Mouse (Mus musculus) left cerebral cortex, adult 2 months (tissue): ENCODE data around the gene Asf1b. TPM values are rescaled to one million over a fixed set of nuclear protein-coding genes. Genes with fewer than 3 reads are reported as not detected.

Source experiments
- DNase-seq, 2 experiments: peaks; one replicate each; pipeline ENCODE4 v3.0.0; 2021 to 2022; ENCODE audit warnings: low spot score in 2 of 2, mixed read lengths in 1 of 2; ENCODE audit errors: extremely low spot score in 1 of 2
- H3K27ac ChIP-seq: fragments of 200-600 bp; 2 replicates; pipeline ENCODE4 v1.8.1; 2022
- H3K4me3 ChIP-seq: fragments of 200-600 bp; 2 replicates; pipeline ENCODE4 v1.8.1; 2022
- CTCF ChIP-seq: fragments of 200-600 bp; IDR thresholded peaks from 2 replicates; pipeline ENCODE4 v1.8.1; 2022; ENCODE audit warnings: antibody characterized with exemption, mild to moderate bottlenecking, moderate library complexity
- intact Hi-C: fragments of 180-260 bp; cut with DNase I; formaldehyde crosslinking; loops from one replicate; pipeline ENCODE4 v1.15.1; 2025
- microRNA-seq, 2 experiments: library from miRNA; unstranded; fragments of <30 nt; microRNA quantifications; one replicate each; pipeline ENCODE4 v1.2.0; 2021
- total RNA-seq, 2 experiments: library from RNA; stranded (reverse); gene quantifications; 2 replicates each; pipeline ENCODE4 v1.2.3; 2021

Asf1b gene
- total RNA-seq, 2 experiments from 2014 or later = 0.35 to 0.66 TPM

- peak; percentile 83 for TF ChIP-seq CTCF
- peak; percentile 70 to 76 for DNase-seq
- Histone ChIP-seq H3K4me3 (peak overlapping the region; percentile 54), H3K27ac (no peak overlapping the region)
- intact Hi-C loops = no loop called here
These were observed 55.6 kb downstream of the Asf1b start for GRCm38 (mm10) chr8:84010625-84011611.

- H3K27ac ChIP-seq = no peak within 1 kb of the TSS
- no peak for TF ChIP-seq CTCF
- intact Hi-C loops = no loop called here
- H3K4me3 ChIP-seq = peak within 1 kb of the TSS; percentile 54
- no peak for DNase-seq
These were observed 56.6 kb downstream of the Asf1b start, which contains the start of gene 2210011C24Rik for GRCm38 (mm10) chr8:84011705-84012498. TSS of gene 2210011C24Rik (minus strand) at chr8:84012171.

GRCm38 (mm10) chr8:84012499-84013165 is 57.3 kb downstream of the Asf1b start:
- Histone ChIP-seq H3K4me3 (no peak overlapping the region), H3K27ac (no peak overlapping the region)
- no peak for TF ChIP-seq CTCF
- DNase-seq = no peak
- intact Hi-C loops = no loop called here

- intact Hi-C loops = no loop called here
- TF ChIP-seq CTCF = no peak; the same call in 1 of the 2 replicates
- DNase-seq = no peak
- Histone ChIP-seq H3K4me3 (no peak overlapping the region), H3K27ac (no peak overlapping the region)
These were observed 60.5 kb downstream of the Asf1b start for GRCm38 (mm10) chr8:84015833-84016232.

- no peak overlapping the region for H3K27ac ChIP-seq
- no peak overlapping the region for H3K4me3 ChIP-seq
- intact Hi-C loops = no loop called here
- DNase-seq = no peak
- no peak for TF ChIP-seq CTCF
These were observed 64.4 kb downstream of the Asf1b start for GRCm38 (mm10) chr8:84019738-84020137.

Small RNA genes within 50 kb of the gene (microRNA-seq; reads per million reads assigned to microRNA genes)
- gene Gm44330 (0 to 0.24 reads per million in 2 experiments), gene Gm44450 (0 reads per million in 2 experiments), gene Mir1199 (0.97 to 2.6 reads per million in 2 experiments), gene Mir8111 (11.9 to 13.9 reads per million in 2 experiments)

Other genes with a start within 250 kb of the Asf1b start
- 10 to 100 TPM; 19.9 to 20.2 TPM for gene Ddx39, start 240.3 kb upstream of the Asf1b start, total RNA-seq
- gene Adgre5, start 214.2 kb upstream of the Asf1b start, total RNA-seq = 10 to 100 TPM in 1 of 2 experiments, 1 to 10 TPM in 1; 8.9 to 11.5 TPM
- gene Adgrl1, start 55.4 kb upstream of the Asf1b start, total RNA-seq = 100 to 1,000 TPM; 397 to 418 TPM
- gene Gm10644, start 302 bp upstream of the Asf1b start, total RNA-seq = under 1 TPM; 0.44 to 0.63 TPM
- gene Prkaca, start 17.5 kb downstream of the Asf1b start, total RNA-seq = 100 to 1,000 TPM; 236 to 250 TPM
- 10 to 100 TPM; 39.3 to 43.7 TPM for gene Samd1, start 42.2 kb downstream of the Asf1b start, total RNA-seq
- gene 1700067K01Rik, start 46.0 kb downstream of the Asf1b start, total RNA-seq = under 1 TPM in 1 of 2 experiments, not detected in 1; 0.41 TPM
- 1 to 10 TPM; 1.0 to 1.3 TPM for gene 2210011C24Rik, start 56.7 kb downstream of the Asf1b start, total RNA-seq
- gene Palm3, start 66.0 kb downstream of the Asf1b start, total RNA-seq = 1 to 10 TPM; 2.2 to 2.7 TPM
- under 1 TPM; 0.23 to 0.41 TPM for gene Il27ra, start 87.1 kb downstream of the Asf1b start, total RNA-seq
- gene Rln3, start 89.5 kb downstream of the Asf1b start, total RNA-seq = not detected
- gene Gm10643, start 109.6 kb downstream of the Asf1b start, total RNA-seq = 1 to 10 TPM; 2.8 to 3.5 TPM
- gene Rfx1, start 111.3 kb downstream of the Asf1b start, total RNA-seq = 10 to 100 TPM; 27.1 to 30.0 TPM
- gene Dcaf15, start 149.3 kb downstream of the Asf1b start, total RNA-seq = 10 to 100 TPM; 17.9 to 18.0 TPM
- not detected for gene Podnl1, start 170.5 kb downstream of the Asf1b start, total RNA-seq
- 10 to 100 TPM; 49.9 to 52.2 TPM for gene Cc2d1a, start 192.4 kb downstream of the Asf1b start, total RNA-seq
- gene 4930432K21Rik, start 192.5 kb downstream of the Asf1b start, total RNA-seq = 1 to 10 TPM; 2.0 to 2.8 TPM
- gene Nanos3, start 229.7 kb downstream of the Asf1b start, total RNA-seq = 1 to 10 TPM; 2.0 to 3.0 TPM